Mouse (Mus musculus): ENCODE data around the gene Alox12.

Alox12 gene

GRCm38 (mm10) chr11:70254931-70255531 lies at the start of gene Alox12:
Gene Alox12, minus strand, starts transcription at chr11:70255353.
- peak; percentile 37 to 58 for DNase-seq (ENCODE audit: low spot score in 2 of 2)

DNA sequence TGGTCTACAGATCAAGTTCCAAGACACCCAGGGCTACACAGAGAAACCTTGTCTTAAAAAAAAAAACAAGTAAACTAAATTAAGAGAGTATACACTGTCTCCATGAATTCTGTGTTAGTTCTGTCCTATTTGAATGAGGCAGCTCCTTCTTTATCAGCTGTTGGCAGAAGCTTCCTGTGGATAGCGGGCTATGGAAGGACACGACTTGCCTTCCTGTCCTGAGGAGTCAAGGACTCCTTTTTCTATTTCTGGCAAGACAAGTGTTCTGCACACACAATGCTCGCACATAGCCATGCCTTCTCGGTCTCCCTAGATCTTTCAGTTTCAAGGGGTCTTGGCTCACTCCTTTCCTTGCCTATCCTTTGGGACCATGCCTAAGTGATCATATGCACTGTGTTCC lies 47.1 kb upstream of the Alox12 start:
- peak in 1 of 2 experiments; percentile 16 for DNase-seq (ENCODE audit: low spot score in 2 of 2)

GRCm38 (mm10) chr11:70297836-70298454 lies 42.8 kb upstream of the Alox12 start:
- no peak for DNase-seq (ENCODE audit: low spot score in 2 of 2)

DNA sequence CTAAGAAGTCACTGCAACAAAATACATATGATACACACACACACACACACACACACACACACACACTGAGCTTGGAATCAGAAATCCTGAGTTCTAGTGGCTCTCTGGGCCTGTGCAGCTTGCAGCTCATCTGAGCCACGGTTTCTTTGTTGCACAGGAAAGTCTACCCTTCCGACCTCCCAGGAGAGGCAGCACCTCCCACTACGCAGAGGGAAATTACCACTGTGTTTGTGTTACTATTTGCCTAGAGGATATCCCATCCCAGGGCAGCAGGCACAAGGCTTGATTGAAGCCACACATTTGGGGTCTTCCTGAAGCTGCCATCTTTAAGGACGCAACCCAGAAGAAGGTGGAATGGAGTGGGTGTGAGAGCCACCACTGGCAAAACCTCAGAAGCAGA lies 42.3 kb upstream of the Alox12 start:
- DNase-seq (ENCODE audit: low spot score in 2 of 2), result peak in 1 of 2 experiments; percentile 23

- DNase-seq (ENCODE audit: low spot score in 2 of 2), result no peak
These were observed 38.7 kb upstream of the Alox12 start for GRCm38 (mm10) chr11:70293881-70294280.

DNA sequence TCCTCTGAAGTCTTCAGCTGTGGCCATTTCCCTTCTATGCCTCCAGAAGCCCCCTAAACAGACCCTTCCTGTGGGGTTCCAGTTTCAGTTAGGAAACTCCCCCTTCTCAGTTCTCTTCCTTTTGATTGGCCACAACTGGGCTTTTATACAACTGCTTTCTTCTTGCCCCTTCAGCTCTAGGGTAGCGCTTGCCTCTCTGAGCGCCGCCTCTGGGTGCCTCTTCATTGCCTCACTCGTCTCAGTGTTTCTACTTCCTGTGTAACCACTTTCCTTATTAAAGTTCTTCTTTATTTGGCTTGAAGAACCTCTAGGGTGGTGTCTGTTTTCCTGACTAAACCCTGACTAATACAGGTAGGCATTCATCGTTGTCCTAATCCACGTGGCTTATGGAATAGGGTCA lies 36.1 kb upstream of the Alox12 start:
- DNase-seq (ENCODE audit: low spot score in 2 of 2), result no peak

GRCm38 (mm10) chr11:70289236-70289635 lies 34.1 kb upstream of the Alox12 start:
- DNase-seq (ENCODE audit: low spot score in 2 of 2), result peak in 1 of 2 experiments; percentile 26

DNA sequence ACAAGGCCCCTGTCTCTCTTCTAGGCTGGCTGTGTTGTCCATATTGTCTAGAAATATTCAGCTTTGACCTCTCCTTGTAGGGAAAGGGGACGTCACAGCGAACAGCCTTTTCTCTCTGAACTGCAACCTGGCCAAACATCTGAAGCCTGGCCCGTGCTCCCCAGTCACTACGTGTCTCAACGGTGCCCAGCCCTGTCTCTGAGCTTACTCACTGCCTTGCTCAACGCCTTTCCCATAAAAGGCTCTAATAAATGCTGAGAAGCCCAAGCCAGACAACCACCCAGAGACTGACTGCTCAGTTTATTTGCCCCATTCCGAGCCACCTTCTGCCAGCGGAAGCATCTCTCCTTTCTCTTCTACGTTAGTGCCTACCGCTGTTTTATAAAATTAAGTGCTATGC lies 32.9 kb upstream of the Alox12 start:
- DNase-seq (ENCODE audit: low spot score in 2 of 2), result no peak

DNA sequence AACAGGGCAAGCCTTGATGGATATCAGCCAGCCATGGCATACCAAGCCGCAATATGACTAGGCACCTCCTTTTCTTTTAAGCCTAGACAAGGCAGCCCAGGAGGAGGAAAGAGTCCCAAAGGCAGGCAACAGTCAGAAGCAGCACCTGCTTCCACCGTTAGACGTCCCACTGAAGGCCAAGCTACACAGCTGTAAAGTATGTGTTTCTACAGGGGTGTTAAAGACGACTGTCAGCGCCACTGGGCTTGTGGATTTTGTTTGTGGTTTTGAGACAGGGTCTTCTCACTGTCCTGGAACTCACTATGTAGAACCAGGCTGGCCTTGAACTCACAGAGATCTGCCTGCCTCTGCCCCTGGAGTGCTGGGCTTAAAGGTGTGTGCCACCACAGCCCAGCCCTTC lies 30.5 kb upstream of the Alox12 start:
- DNase-seq (ENCODE audit: low spot score in 2 of 2), result no peak

DNA sequence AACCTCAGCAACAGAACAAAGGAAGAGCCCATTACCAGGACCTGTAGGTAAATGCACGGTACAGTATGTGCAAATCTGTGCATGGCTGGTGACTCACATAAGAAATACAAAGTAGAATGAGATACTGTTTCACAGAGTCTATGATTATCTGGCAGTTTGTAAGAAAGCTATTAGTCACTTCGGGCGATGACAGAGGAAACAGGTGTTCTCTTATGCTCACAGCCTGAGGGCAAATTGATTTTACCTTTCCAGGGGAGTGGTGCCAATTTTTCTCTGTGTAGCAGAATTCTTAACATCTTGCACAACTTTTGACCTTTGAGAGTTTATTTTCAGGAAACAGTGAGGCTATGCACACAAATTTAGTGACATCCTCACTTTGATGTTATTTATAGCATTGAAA lies 29.6 kb upstream of the Alox12 start:
- DNase-seq (ENCODE audit: low spot score in 2 of 2), result no peak

- no peak for DNase-seq (ENCODE audit: low spot score in 2 of 2)
These were observed 28.5 kb upstream of the Alox12 start for GRCm38 (mm10) chr11:70283666-70284065.

DNA sequence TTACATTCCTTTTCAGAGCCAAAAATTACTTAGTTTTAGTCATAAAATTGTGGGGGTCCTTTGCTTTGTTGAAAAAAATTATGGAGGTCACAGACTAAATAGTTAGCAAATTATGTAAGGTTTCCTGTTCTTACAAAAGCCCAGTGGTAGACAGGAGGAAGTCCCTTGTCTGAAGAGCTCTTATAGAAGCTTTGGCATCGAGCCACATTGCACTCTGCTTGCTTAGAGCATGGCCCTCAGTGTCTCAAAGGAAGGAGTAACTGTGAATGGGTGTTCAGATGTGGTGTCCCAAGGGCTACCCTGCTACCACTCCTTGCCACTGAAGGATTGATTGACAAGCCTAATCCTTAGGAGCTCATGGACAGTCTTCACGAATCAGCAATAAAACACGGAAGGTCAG lies 25.3 kb upstream of the Alox12 start:
- DNase-seq (ENCODE audit: low spot score in 2 of 2), result peak in 1 of 2 experiments; percentile 30

DNA sequence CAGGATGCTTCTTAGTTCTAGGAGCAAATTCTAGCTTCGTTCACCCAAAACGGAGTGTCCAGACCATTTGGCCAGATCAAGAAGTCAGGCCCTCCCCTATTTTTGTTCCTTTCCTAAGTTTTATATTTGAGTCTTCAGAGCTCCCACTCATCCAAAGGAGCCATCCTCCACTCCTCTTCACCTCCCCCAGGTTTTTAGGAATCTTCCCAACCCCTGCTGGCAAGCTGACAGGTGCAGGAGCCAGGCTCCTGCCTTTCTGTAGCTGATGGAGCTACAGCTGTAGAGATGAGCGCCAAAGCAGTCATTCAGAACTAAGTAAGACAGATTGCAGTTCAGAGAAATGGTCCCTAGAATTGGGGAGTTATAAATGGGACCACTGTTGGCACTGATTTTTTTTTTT lies 23.8 kb upstream of the Alox12 start:
- DNase-seq (ENCODE audit: low spot score in 2 of 2), result no peak

DNA sequence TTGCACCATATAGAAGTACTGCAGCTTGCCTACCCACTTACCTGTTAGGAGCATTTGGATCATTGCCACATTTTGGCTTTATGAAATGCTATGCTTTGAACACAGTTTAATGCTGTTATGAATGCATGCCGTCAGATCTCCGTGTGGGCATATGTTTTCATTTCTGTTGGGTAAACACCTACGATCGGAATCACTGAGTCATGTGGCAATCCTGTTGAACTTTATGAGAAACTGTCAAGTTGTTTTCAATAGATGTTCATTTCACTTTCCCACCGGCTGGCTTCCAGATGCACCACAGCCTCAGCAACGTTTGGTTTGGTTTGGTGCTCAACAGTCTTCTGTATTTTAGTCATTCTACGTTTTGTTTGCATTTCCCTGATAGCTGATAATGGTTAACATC lies 16.5 kb upstream of the Alox12 start:
- no peak for DNase-seq (ENCODE audit: low spot score in 2 of 2)

- peak; percentile 53 to 61 for DNase-seq (ENCODE audit: low spot score in 2 of 2)
These were observed 11.3 kb upstream of the Alox12 start for GRCm38 (mm10) chr11:70266405-70266804.

- no peak for DNase-seq (ENCODE audit: low spot score in 2 of 2)
These were observed 10.7 kb upstream of the Alox12 start for GRCm38 (mm10) chr11:70265819-70266218.

DNA sequence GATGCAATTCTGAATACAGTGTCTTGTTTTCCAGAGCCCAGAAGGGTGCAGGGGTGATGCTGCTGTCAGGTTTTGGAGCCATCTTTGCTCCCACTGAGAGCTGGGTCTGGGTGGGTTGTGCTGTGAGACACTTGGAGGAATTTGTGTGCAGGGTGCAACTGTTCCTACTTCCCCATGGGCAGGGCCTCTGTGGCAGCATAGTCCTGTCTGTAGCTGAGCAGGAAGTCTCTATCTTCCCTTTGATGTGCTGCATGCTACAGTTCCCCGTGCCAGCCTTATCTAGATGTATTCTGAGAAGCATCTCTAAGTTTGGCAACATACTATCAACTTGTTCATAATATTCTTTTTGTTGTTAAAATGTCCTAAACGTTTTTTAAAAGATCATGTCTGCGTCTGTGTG lies 10.1 kb upstream of the Alox12 start:
- no peak for DNase-seq (ENCODE audit: low spot score in 2 of 2)

- DNase-seq (ENCODE audit: low spot score in 2 of 2), result no peak
These were observed 3.9 kb upstream of the Alox12 start for GRCm38 (mm10) chr11:70259035-70259434.

GRCm38 (mm10) chr11:70254337-70254736 lies 816 bp downstream of the Alox12 start:
- no peak for DNase-seq (ENCODE audit: low spot score in 2 of 2)

DNA sequence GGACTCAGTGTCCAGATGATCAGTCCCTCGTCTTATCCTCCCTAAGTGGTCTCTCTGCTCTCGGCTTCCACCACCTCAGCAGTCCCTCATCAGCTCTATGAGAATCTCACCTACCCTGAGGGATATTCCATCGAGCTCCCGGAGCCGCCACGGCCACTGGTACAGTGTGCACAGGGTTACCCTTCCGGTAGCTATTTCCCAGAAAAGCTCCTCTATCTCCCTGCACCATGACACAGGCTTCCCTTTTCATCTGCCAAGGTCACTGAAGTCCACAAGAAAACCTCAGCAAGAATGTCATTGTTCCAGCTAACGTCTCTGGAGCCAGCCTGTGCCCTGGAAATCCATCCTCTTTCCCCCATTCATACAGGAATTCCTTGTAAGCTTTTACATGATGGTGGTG lies 3.3 kb downstream of the Alox12 start:
- no peak for DNase-seq (ENCODE audit: low spot score in 2 of 2)

DNA sequence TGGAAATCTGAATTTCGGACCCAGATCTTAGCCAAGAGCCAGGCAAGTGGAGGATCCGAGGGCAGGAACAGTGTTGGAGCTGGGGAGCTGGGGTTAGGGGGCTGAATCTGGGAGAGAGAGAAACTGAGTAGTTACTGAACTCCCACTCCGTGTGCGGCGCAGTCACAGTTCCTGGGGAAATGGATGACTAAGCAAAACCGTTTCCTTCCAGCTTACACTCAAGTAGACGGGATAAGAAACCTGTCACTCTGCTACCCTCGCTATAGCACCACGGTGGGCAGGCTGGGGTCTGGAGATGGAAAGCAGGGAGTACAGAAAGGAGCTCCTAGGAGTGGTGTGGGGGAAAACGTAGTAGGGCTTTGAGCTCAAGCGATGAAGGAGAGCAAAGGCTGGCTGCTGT lies 5.0 kb downstream of the Alox12 start:
- DNase-seq (ENCODE audit: low spot score in 2 of 2), result no peak

DNA sequence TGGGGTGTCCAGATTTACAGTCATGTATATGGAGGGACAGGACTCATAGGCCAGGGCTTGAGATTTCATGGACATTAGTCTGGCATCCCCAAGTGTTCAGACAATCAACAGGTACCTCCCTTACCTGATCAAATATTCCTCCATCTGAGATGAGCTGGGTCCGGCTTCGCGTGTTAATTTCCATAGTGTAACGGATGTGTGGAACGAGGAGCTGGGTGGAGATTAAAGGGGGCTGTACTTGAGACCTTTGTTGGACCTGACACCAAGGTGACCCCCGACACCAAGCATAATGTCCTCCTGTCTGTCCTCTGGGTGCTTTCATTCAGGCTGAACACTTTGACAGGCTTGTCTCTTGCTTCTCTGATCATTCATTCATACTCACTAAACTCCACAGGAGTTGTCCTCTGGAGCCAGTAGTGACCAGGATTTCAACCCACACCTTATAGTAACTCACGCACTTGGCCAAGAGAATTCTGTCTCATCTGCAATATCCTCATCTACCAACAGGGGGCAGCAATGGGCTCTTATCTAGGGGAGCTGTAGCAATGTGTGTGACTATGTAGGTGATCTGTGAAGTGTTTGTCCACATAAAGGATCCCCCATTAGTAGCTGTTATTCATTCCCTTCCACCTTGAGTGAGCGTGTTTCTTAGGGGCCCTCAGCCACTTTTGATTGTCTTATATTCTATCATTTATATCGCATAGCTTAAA lies 7.9 kb downstream of the Alox12 start:
- peak in 1 of 2 experiments; percentile 27 for DNase-seq (ENCODE audit: low spot score in 2 of 2)

GRCm38 (mm10) chr11:70242591-70242990 lies 12.6 kb downstream of the Alox12 start:
- no peak for DNase-seq (ENCODE audit: low spot score in 2 of 2)
